Mouse (Mus musculus): ENCODE measurements at regions not wholly inside any gene's neighbourhood (a gene's known extent, or its start where the extent isn't known, plus 50 kb on each side); places are given as distances from the start of the nearest gene placed in this dataset.

GRCm38 (mm10) chr3:159689743-159690142, 90.8 kb downstream of the Rpe65 start:
- Histone ChIP-seq H3K36me3 (ENCODE audit: insufficient read depth, low read length) (no peaks in the 10 kb centered on the region), H3K27me3 (ENCODE audit: insufficient read depth, low read length) (no peaks in the 10 kb centered on the region), H3K9me3 (ENCODE audit: low read length) (no peaks in the 10 kb centered on the region), H3K4me1 (replicated peaks; ENCODE audit: low read depth, low read length) (no peaks in the 10 kb centered on the region), H3K4me3 (replicated peaks; ENCODE audit: low read length) (no peak overlapping the region)
- TF ChIP-seq CTCF (conservative IDR thresholded peaks at IDR 0.05; ENCODE audit: low read length) (no peak), POU5F1 (IDR thresholded peaks at IDR 0.05; ENCODE audit: borderline replicate concordance, low read length) (no peak), NANOG (IDR thresholded peaks at IDR 0.05; ENCODE audit: borderline replicate concordance, low read length) (no peak)

GRCm38 (mm10) chr3:159724340-159725119, 114.9 kb upstream of the Wls start:
- no peaks in the 10 kb centered on the region for H3K4me1 ChIP-seq (replicated peaks; ENCODE audit: low read depth, low read length)
- no peaks in the 10 kb centered on the region for H3K9me3 ChIP-seq (ENCODE audit: low read length)
- H3K4me3 ChIP-seq (replicated peaks; ENCODE audit: low read length): no peak overlapping the region
- TF ChIP-seq CTCF (conservative IDR thresholded peaks at IDR 0.05; ENCODE audit: low read length) (peak; percentile 33), POU5F1 (IDR thresholded peaks at IDR 0.05; ENCODE audit: borderline replicate concordance, low read length) (no peak), NANOG (IDR thresholded peaks at IDR 0.05; ENCODE audit: borderline replicate concordance, low read length) (no peak)
- no peaks in the 10 kb centered on the region for H3K36me3 ChIP-seq (ENCODE audit: insufficient read depth, low read length)
- H3K27me3 ChIP-seq (ENCODE audit: insufficient read depth, low read length): no peaks in the 10 kb centered on the region

GRCm38 (mm10) chr3:159732201-159732600, 107.3 kb upstream of the Wls start:
- Histone ChIP-seq H3K4me1 (replicated peaks; ENCODE audit: low read depth, low read length) (no peaks in the 10 kb centered on the region), H3K27me3 (ENCODE audit: insufficient read depth, low read length) (no peaks in the 10 kb centered on the region), H3K36me3 (ENCODE audit: insufficient read depth, low read length) (no peaks in the 10 kb centered on the region), H3K4me3 (replicated peaks; ENCODE audit: low read length) (no peak overlapping the region), H3K9me3 (ENCODE audit: low read length) (no peaks in the 10 kb centered on the region)
- TF ChIP-seq NANOG (IDR thresholded peaks at IDR 0.05; ENCODE audit: borderline replicate concordance, low read length) (no peak), CTCF (conservative IDR thresholded peaks at IDR 0.05; ENCODE audit: low read length) (no peak), POU5F1 (IDR thresholded peaks at IDR 0.05; ENCODE audit: borderline replicate concordance, low read length) (no peak)

GRCm38 (mm10) chr3:159733141-159733540, 106.3 kb upstream of the Wls start:
- H3K27me3 ChIP-seq (ENCODE audit: insufficient read depth, low read length): no peaks in the 10 kb centered on the region
- no peaks in the 10 kb centered on the region for H3K9me3 ChIP-seq (ENCODE audit: low read length)
- no peak overlapping the region for H3K4me3 ChIP-seq (replicated peaks; ENCODE audit: low read length)
- no peak for TF ChIP-seq POU5F1 (IDR thresholded peaks at IDR 0.05; ENCODE audit: borderline replicate concordance, low read length)
- TF ChIP-seq CTCF (conservative IDR thresholded peaks at IDR 0.05; ENCODE audit: low read length): no peak
- TF ChIP-seq NANOG (IDR thresholded peaks at IDR 0.05; ENCODE audit: borderline replicate concordance, low read length): no peak
- no peaks in the 10 kb centered on the region for H3K4me1 ChIP-seq (replicated peaks; ENCODE audit: low read depth, low read length)
- H3K36me3 ChIP-seq (ENCODE audit: insufficient read depth, low read length): no peaks in the 10 kb centered on the region

- Histone ChIP-seq H3K27me3 (ENCODE audit: insufficient read depth, low read length) (no peaks in the 10 kb centered on the region), H3K9me3 (ENCODE audit: low read length) (no peaks in the 10 kb centered on the region), H3K36me3 (ENCODE audit: insufficient read depth, low read length) (no peaks in the 10 kb centered on the region), H3K4me3 (replicated peaks; ENCODE audit: low read length) (no peak overlapping the region), H3K4me1 (replicated peaks; ENCODE audit: low read depth, low read length) (no peaks in the 10 kb centered on the region)
- TF ChIP-seq CTCF (conservative IDR thresholded peaks at IDR 0.05; ENCODE audit: low read length) (no peak), POU5F1 (IDR thresholded peaks at IDR 0.05; ENCODE audit: borderline replicate concordance, low read length) (no peak), NANOG (IDR thresholded peaks at IDR 0.05; ENCODE audit: borderline replicate concordance, low read length) (no peak)
Measured at GRCm38 (mm10) chr3:159734547-159734946, 104.9 kb upstream of the Wls start.

GRCm38 (mm10) chr3:159736070-159736469, 103.4 kb upstream of the Wls start:
- no peaks in the 10 kb centered on the region for H3K4me1 ChIP-seq (replicated peaks; ENCODE audit: low read depth, low read length)
- no peaks in the 10 kb centered on the region for H3K9me3 ChIP-seq (ENCODE audit: low read length)
- H3K36me3 ChIP-seq (ENCODE audit: insufficient read depth, low read length): no peaks in the 10 kb centered on the region
- no peaks in the 10 kb centered on the region for H3K27me3 ChIP-seq (ENCODE audit: insufficient read depth, low read length)
- no peak overlapping the region for H3K4me3 ChIP-seq (replicated peaks; ENCODE audit: low read length)
- no peak for TF ChIP-seq POU5F1 (IDR thresholded peaks at IDR 0.05; ENCODE audit: borderline replicate concordance, low read length)

GRCm38 (mm10) chr3:159740600-159741279, 98.7 kb upstream of the Wls start:
- Histone ChIP-seq H3K4me3 (replicated peaks; ENCODE audit: low read length) (no peak overlapping the region), H3K27me3 (ENCODE audit: insufficient read depth, low read length) (no peaks in the 10 kb centered on the region), H3K36me3 (ENCODE audit: insufficient read depth, low read length) (no peaks in the 10 kb centered on the region), H3K9me3 (ENCODE audit: low read length) (no peaks in the 10 kb centered on the region), H3K4me1 (replicated peaks; ENCODE audit: low read depth, low read length) (no peaks in the 10 kb centered on the region)
- TF ChIP-seq POU5F1 (IDR thresholded peaks at IDR 0.05; ENCODE audit: borderline replicate concordance, low read length) (no peak), NANOG (IDR thresholded peaks at IDR 0.05; ENCODE audit: borderline replicate concordance, low read length) (no peak), CTCF (conservative IDR thresholded peaks at IDR 0.05; ENCODE audit: low read length) (no peak)

GRCm38 (mm10) chr3:159741816-159742215, 97.7 kb upstream of the Wls start:
- Histone ChIP-seq H3K9me3 (ENCODE audit: low read length) (no peaks in the 10 kb centered on the region), H3K4me3 (replicated peaks; ENCODE audit: low read length) (no peak overlapping the region), H3K27me3 (ENCODE audit: insufficient read depth, low read length) (no peaks in the 10 kb centered on the region), H3K36me3 (ENCODE audit: insufficient read depth, low read length) (no peaks in the 10 kb centered on the region), H3K4me1 (replicated peaks; ENCODE audit: low read depth, low read length) (no peaks in the 10 kb centered on the region)
- TF ChIP-seq NANOG (IDR thresholded peaks at IDR 0.05; ENCODE audit: borderline replicate concordance, low read length): no peak
- TF ChIP-seq CTCF (conservative IDR thresholded peaks at IDR 0.05; ENCODE audit: low read length): no peak
- no peak for TF ChIP-seq POU5F1 (IDR thresholded peaks at IDR 0.05; ENCODE audit: borderline replicate concordance, low read length)

All from E14TG2a.4 (cell line).